Mouse (Mus musculus) neutrophil, adult 59 days (primary cell): ENCODE measurements around the gene Lpgat1. TPM values are rescaled to one million over a fixed set of nuclear protein-coding genes. Genes with fewer than 3 reads are reported as not detected.

Experiments used
- total RNA-seq, 2 experiments: library from RNA; stranded (reverse); gene quantifications; 1 replicate in 1 of 2; 2 replicates in 1 of 2; pipeline ENCODE4 v1.2.4; 2023

Lpgat1 gene
- 10 to 100 TPM; 72.8 to 75.1 TPM for total RNA-seq

DNA sequence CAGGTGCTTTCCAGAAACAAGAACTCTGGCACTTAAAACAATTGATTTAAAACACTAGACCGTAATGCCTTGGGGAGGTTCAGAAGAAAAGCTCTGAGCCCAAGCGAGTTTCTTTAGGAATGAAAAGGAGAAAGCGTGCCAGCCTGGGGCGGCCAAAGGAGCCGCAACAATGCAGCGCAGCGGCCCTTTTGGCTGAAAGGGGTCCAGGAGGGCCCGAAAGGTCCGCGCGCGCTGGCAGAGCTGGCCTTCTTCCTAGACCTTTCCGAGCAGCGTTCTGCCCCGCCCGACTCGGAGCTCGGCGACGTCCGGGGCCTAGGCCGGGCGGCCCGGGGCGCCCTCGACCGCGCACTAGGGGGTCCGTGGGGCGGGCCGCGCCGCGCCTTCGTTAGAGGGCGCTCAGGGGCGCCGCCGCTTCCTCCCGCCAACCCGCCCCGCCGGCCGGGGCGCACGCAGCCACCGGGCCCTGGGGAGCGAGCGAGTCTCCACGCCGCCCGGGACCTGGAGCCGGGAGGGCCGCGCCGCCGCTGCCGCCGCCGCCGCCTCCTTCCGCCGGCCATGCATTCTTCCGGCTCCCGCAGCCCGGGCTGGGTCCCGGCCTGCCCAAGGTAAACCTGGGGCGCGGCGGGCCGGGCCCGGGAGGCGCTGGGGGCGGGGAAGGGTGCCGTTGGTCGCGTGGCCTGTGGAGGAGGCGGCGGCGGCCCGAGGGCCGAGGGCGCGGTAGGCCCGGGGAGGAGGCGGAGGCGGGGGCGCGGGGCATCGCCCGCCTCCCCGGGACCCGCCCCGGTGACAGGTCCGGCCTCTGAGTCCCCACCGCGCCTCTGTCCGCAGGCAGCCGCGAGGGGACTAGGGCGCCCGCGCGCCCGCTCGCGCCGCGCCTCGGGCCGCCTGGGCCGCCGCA is at the start of gene Lpgat1:
Gene Lpgat1, plus strand, starts transcription at position 234 of the 898 bp plus-strand sequence.

DNA sequence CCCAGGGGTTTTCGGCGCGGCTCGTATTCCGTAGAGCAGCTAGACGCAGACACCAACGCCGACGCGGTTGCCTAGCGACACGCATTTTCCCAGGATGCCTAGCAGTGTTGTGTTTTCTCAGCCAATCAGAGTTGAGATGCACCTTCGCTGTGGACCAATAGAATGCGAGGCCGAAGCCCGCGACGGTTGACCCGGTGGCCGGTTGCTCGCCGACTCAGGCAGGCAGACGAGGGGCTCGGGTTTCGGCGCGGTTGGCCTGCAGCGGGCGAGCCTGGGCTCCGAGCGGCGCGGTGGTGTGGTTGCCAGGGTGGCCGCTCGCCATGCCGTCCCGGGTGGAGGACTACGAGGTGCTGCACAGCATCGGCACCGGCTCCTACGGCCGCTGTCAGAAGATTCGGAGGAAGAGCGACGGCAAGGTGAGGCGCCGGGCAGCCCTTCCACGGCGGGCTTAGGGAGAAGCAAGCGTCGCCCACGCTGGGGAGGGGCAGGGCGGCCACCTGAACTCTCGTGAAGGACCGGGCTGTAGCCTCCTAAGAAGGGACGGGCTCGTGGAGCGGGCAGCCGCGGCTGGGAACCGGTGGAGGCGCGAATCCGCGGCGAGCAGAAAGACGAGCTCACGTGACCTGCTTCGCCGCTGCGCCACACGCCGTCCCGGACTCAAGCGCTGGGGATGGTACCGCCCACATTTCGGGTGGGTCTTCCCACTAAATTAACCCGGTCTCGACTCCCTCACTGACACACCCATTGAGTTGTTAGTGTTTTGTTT is 103.9 kb downstream of the Lpgat1 start, which contains the start of gene Nek2:
Gene Nek2, plus strand, starts transcription at position 119 of the 766 bp plus-strand sequence.

Other genes with a start within 250 kb of the Lpgat1 start
- gene Dtl, start 142.3 kb upstream of the Lpgat1 start, total RNA-seq: 10 to 100 TPM; 33.9 to 36.3 TPM
- gene Ints7, start 142.2 kb upstream of the Lpgat1 start, total RNA-seq: 10 to 100 TPM; 27.0 to 32.1 TPM
- gene Nek2, start 103.6 kb downstream of the Lpgat1 start, total RNA-seq: 10 to 100 TPM; 19.4 to 21.3 TPM
- 10 to 100 TPM in 1 of 2 experiments, 1 to 10 TPM in 1; 8.6 to 10.7 TPM for gene Slc30a1, start 188.9 kb downstream of the Lpgat1 start, total RNA-seq